Mouse (Mus musculus): ENCODE data around the gene 2610528J11Rik. TPM values are rescaled to one million over a fixed set of nuclear protein-coding genes. Genes with fewer than 3 reads are reported as not detected.

2610528J11Rik gene
- 0.40 and 0.70 TPM in 2 replicates for polyA plus RNA-seq (2012)

DNA sequence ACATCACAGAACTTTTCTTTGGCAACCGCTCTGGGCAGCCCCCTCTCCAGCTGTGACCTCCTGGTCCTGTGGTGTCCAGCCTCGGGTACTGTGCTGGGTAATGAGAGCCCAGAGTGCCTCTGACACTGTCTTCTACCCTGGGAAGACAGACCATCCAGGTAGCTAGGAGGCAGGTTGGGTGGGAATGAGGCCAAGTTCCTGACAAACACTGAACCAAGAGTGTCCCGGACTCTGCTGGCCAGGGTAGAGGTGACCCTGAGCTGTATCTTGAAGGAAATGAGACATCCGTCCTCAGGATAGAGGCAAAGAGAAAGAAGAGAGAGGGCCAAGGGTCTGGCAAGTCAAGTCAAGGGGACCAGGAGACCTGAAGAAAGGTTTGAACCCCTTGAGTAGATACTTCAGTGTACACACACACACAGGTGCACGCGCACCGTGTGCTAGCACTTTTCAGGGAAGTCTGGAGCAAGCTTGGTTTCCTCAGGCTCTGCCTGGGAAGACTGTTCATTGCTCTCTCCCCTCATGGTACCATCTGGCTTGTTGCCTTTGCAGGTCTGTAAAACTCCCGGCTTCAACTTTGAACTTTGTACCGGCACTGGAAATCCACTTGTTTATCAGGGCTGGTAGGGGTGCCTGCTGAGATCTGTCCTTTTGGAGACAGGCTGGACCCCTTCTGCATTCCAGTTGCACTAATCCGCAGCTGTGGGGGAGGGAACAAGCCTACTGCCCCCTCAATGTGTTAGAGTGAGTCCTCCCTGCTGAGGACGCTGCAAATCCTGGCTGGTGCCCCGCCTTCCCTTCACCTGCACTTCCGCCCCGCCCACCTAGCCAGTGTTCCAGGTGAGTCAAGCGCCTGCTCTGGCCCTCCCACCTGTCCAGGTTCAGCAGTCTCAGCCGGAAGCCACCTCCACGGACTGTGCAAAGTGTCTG is at the start of gene 2610528J11Rik:
Gene 2610528J11Rik (plus strand): TSS at position 592 of the 927 bp plus-strand sequence.

DNA sequence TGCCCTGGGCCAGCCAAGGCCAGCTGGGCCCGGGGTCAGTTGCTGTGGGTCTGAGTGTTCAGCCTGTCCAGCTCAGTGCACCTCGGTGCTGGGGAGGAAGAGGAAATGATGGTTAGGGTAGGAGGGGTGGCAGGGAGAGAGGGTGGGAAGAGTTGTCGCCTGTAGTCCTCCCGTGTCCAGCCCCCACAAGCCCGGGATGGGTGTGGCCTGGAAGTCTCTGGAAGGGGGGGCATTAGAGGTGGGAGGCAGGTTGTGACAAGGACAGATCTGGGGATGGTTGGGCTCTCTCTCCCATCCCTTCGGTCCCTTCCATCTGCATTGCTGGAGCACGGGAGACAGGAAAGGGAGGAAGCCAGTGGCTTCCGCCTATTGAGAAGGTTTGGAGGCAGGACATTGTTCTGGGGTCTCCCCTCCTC is 37.1 kb upstream of the 2610528J11Rik start, which contains the start of gene Tie1:
Gene Tie1 (minus strand): TSS at position 345 of the 416 bp plus-strand sequence.

DNA sequence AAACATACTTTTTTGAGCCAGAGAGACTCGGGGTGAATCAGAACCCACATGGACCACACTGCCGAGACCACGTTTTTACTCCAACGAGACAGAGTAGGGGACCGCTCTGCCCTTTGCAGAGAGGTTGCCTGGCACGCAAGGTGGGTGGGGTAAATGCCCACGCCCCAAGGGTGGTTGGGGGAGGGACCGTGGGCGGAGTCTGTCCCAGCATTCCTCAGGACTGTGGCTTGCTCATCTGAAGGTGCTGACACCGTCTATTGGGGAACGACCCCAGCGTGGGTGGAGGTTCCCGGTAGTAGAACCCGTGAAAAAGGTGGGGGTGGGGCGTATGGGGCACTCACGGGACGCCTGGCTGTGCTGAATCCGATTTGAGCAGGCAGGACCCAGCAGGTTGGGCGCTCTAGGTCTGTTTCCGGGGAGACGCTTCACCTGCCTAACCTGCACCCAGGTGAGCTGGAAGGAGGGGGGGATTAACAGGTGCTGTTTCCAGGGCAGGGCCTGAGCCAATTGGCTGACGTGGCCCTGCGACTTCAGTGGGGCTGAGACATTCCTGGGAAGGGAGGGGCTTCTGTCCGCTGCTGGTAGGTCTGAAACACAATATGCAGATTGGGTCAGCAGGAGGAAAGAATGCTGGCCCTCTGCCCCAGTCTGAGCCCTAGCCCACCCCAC is 16.9 kb downstream of the 2610528J11Rik start, which contains the start of gene Tmem125:
Gene Tmem125 (minus strand): TSS at position 453 of the 669 bp plus-strand sequence.

Other genes starting within 250 kb of the 2610528J11Rik start
- gene Ptprf, start 235.6 kb upstream of the 2610528J11Rik start, polyA plus RNA-seq (2012) = 0.78 and 1.4 TPM in 2 replicates
- gene Szt2, start 117.7 kb upstream of the 2610528J11Rik start, polyA plus RNA-seq (2012) = 62.9 and 83.0 TPM in 2 replicates
- gene Med8, start 117.7 kb upstream of the 2610528J11Rik start, polyA plus RNA-seq (2012) = 21.4 and 25.8 TPM in 2 replicates
- gene Elovl1, start 98.9 kb upstream of the 2610528J11Rik start, polyA plus RNA-seq (2012) = 65.0 and 83.4 TPM in 2 replicates
- 93.6 and 123 TPM in 2 replicates for gene Cdc20, start 89.6 kb upstream of the 2610528J11Rik start, polyA plus RNA-seq (2012)
- 21.8 and 37.2 TPM in 2 replicates for gene Mpl, start 69.5 kb upstream of the 2610528J11Rik start, polyA plus RNA-seq (2012)
- 19.4 and 28.6 TPM in 2 replicates for gene Tie1, start 36.9 kb upstream of the 2610528J11Rik start, polyA plus RNA-seq (2012)
- gene Tmem125, start 17.0 kb downstream of the 2610528J11Rik start, polyA plus RNA-seq (2012) = 0.21 and 0.51 TPM in 2 replicates
- 0.15 and 0.48 TPM in 2 replicates for gene Cfap57, start 93.8 kb downstream of the 2610528J11Rik start, polyA plus RNA-seq (2012)
- 22.2 and 32.5 TPM in 2 replicates for gene Ebna1bp2, start 93.8 kb downstream of the 2610528J11Rik start, polyA plus RNA-seq (2012)
- not detected in 2 replicates for gene Olfr62, start 132.0 kb downstream of the 2610528J11Rik start, polyA plus RNA-seq (2012)
- not detected in 2 replicates for gene Olfr1342, start 165.8 kb downstream of the 2610528J11Rik start, polyA plus RNA-seq (2012)
- gene Olfr1341, start 176.5 kb downstream of the 2610528J11Rik start, polyA plus RNA-seq (2012) = not detected in 2 replicates
- not detected in 2 replicates for gene Olfr1340, start 193.1 kb downstream of the 2610528J11Rik start, polyA plus RNA-seq (2012)
- not detected in 2 replicates for gene Olfr1339, start 205.2 kb downstream of the 2610528J11Rik start, polyA plus RNA-seq (2012)
- gene Olfr1338, start 231.7 kb downstream of the 2610528J11Rik start, polyA plus RNA-seq (2012) = 0.02 TPM in 1 of 2 replicates, not detected in the other

All from megakaryocyte-erythroid progenitor cell, adult 5 weeks (primary cell).